Mouse (Mus musculus) liver, embryonic 12.5 days (tissue): ENCODE results near the gene Rbmx. TPM values are rescaled to one million over a fixed set of nuclear protein-coding genes. Genes with fewer than 3 reads are reported as not detected.

Source experiments
- ATAC-seq: fragments of 200-750 bp; cut with Nextera tagmentation; 2 replicates; pipeline ENCODE4 v1.8.0; 2017; ENCODE audit warnings: moderate number of reproducible peaks, mild to moderate bottlenecking, moderate library complexity
- H3K27ac ChIP-seq: fragments of 300-500 bp; sonication (generic); 2 replicates; pipeline ENCODE4 v1.5.1; 2016; ENCODE audit warnings: mild to moderate bottlenecking
- H3K27me3 ChIP-seq: fragments of 300-500 bp; sonication (generic); replicated peaks from 2 replicates; pipeline ENCODE4 v1.6.1; 2016; ENCODE audit warnings: mild to moderate bottlenecking, moderate library complexity
- H3K36me3 ChIP-seq: fragments of 300-500 bp; sonication (generic); 2 replicates; pipeline ENCODE4 v1.6.1; 2016; ENCODE audit warnings: mild to moderate bottlenecking, moderate library complexity
- H3K4me1 ChIP-seq: fragments of 300-500 bp; sonication (generic); 2 replicates; pipeline ENCODE4 v1.6.1; 2016
- H3K4me2 ChIP-seq: fragments of 300-500 bp; sonication (generic); 2 replicates; pipeline ENCODE4 v1.6.1; 2016; ENCODE audit warnings: mild to moderate bottlenecking, moderate library complexity
- H3K4me3 ChIP-seq: fragments of 300-500 bp; sonication (generic); 2 replicates; pipeline ENCODE4 v1.5.1; 2016; ENCODE audit warnings: mild to moderate bottlenecking, moderate library complexity
- H3K9ac ChIP-seq: fragments of 300-500 bp; sonication (generic); 2 replicates; pipeline ENCODE4 v1.6.1; 2016; ENCODE audit warnings: mild to moderate bottlenecking, moderate library complexity
- H3K9me3 ChIP-seq: fragments of 300-500 bp; sonication (generic); replicated peaks from 2 replicates; pipeline ENCODE4 v1.6.1; 2016; ENCODE audit warnings: mild to moderate bottlenecking, moderate library complexity
- WGBS: fragments of 180-500 bp; shearing (Covaris S2); methylation state at CpG from one replicate; pipeline ENCODE4 v1.1.7; 2016; ENCODE audit not compliant: insufficient replicate concordance; 5-methylcytosine and 5-hydroxymethylcytosine counted together
- polyA plus RNA-seq: library from polyadenylated mRNA; unstranded; fragments of >200 nt; fragmentation: Nextera tagmentation; extraction: Ambion mirVana; gene quantifications from 2 replicates; pipeline ENCODE4 v1.2.1, GENCODE M21; 2016

Rbmx gene
- polyA plus RNA-seq, 1 experiment from 2014 or later: 36.4 TPM

- 68% methylated on average over 4 of the region's 4 CpGs for WGBS
- Histone ChIP-seq H3K4me3 (no peak overlapping the region), H3K9ac (no peak overlapping the region), H3K36me3 (peaks cover 19% of the 10 kb centered on the region), H3K27me3 (no peaks in the 10 kb centered on the region), H3K4me2 (peak overlapping the region; percentile 53; the same call in 1 of the 2 replicates), H3K4me1 (peaks cover 39% of the 10 kb centered on the region), H3K9me3 (no peaks in the 10 kb centered on the region), H3K27ac (peak overlapping the region; percentile 88)
- no peak for ATAC-seq
Observed at GRCm38 (mm10) chrX:57372965-57373364, 19.9 kb downstream of the Rbmx start.

GRCm38 (mm10) chrX:57364891-57365569 is 27.8 kb downstream of the Rbmx start:
- Histone ChIP-seq H3K36me3 (no peaks in the 10 kb centered on the region), H3K27ac (peak overlapping the region; percentile 93), H3K4me2 (peak overlapping the region; percentile 42), H3K9ac (no peak overlapping the region), H3K27me3 (no peaks in the 10 kb centered on the region), H3K9me3 (no peaks in the 10 kb centered on the region), H3K4me3 (no peak overlapping the region), H3K4me1 (peaks cover 24% of the 10 kb centered on the region)
- 28% methylated on average over 2 of the region's 2 CpGs for WGBS
- ATAC-seq: peak; percentile 99

- 80% methylated on average over 1 of the region's 1 CpGs for WGBS
- no peak overlapping the region for H3K4me3 ChIP-seq
- H3K4me1 ChIP-seq: peaks cover 11% of the 10 kb centered on the region
- no peaks in the 10 kb centered on the region for H3K9me3 ChIP-seq
- no peaks in the 10 kb centered on the region for H3K36me3 ChIP-seq
- no peaks in the 10 kb centered on the region for H3K27me3 ChIP-seq
- no peak overlapping the region for H3K9ac ChIP-seq
- ATAC-seq: no peak
- no peak overlapping the region for H3K27ac ChIP-seq
- H3K4me2 ChIP-seq: no peak overlapping the region
Observed at GRCm38 (mm10) chrX:57359316-57359715, 33.5 kb downstream of the Rbmx start.

- H3K9me3 ChIP-seq: no peaks in the 10 kb centered on the region
- no peak overlapping the region for H3K27ac ChIP-seq
- H3K4me3 ChIP-seq: no peak overlapping the region
- H3K27me3 ChIP-seq: no peaks in the 10 kb centered on the region
- H3K36me3 ChIP-seq: no peaks in the 10 kb centered on the region
- WGBS: 58% methylated on average over 4 of the region's 4 CpGs
- peak overlapping the region; percentile 25; the same call in 1 of the 2 replicates for H3K4me2 ChIP-seq
- no peak overlapping the region for H3K9ac ChIP-seq
- no peaks in the 10 kb centered on the region for H3K4me1 ChIP-seq
- ATAC-seq: no peak
Observed at GRCm38 (mm10) chrX:57339220-57339619, 53.6 kb downstream of the Rbmx start.

GRCm38 (mm10) chrX:57338371-57339211 is 54.2 kb downstream of the Rbmx start, which contains the start of gene Arhgef6:
Gene Arhgef6, minus strand, starts transcription at chrX:57338729.
- Histone ChIP-seq H3K4me3 (no peak within 1 kb of the TSS), H3K36me3 (no peaks in the 10 kb centered on the region), H3K9me3 (no peaks in the 10 kb centered on the region), H3K27ac (no peak within 1 kb of the TSS), H3K27me3 (no peaks in the 10 kb centered on the region), H3K4me1 (no peaks in the 10 kb centered on the region), H3K4me2 (peak within 1 kb of the TSS; percentile 25), H3K9ac (no peak within 1 kb of the TSS)
- 24% methylated on average over 18 of the region's 18 CpGs for WGBS
- no peak for ATAC-seq

GRCm38 (mm10) chrX:57337582-57337981 is 55.3 kb downstream of the Rbmx start:
- Histone ChIP-seq H3K4me1 (no peaks in the 10 kb centered on the region), H3K4me3 (no peak overlapping the region), H3K27me3 (no peaks in the 10 kb centered on the region), H3K36me3 (no peaks in the 10 kb centered on the region), H3K9me3 (no peaks in the 10 kb centered on the region), H3K4me2 (no peak overlapping the region), H3K27ac (no peak overlapping the region), H3K9ac (no peak overlapping the region)
- no peak for ATAC-seq

GRCm38 (mm10) chrX:57336958-57337357 is 55.9 kb downstream of the Rbmx start:
- no peak for ATAC-seq
- Histone ChIP-seq H3K36me3 (no peaks in the 10 kb centered on the region), H3K4me3 (no peak overlapping the region), H3K27ac (no peak overlapping the region), H3K9ac (no peak overlapping the region), H3K4me1 (no peaks in the 10 kb centered on the region), H3K4me2 (no peak overlapping the region), H3K9me3 (no peaks in the 10 kb centered on the region), H3K27me3 (no peaks in the 10 kb centered on the region)
- 44% methylated on average over 9 of the region's 9 CpGs for WGBS

- no peak overlapping the region for H3K4me3 ChIP-seq
- no peak overlapping the region for H3K27ac ChIP-seq
- H3K4me1 ChIP-seq: no peaks in the 10 kb centered on the region
- no peak overlapping the region for H3K9ac ChIP-seq
- H3K36me3 ChIP-seq: no peaks in the 10 kb centered on the region
- H3K27me3 ChIP-seq: no peaks in the 10 kb centered on the region
- no peak for ATAC-seq
- no peak overlapping the region for H3K4me2 ChIP-seq
- WGBS: 76% methylated on average over 6 of the region's 6 CpGs
- H3K9me3 ChIP-seq: no peaks in the 10 kb centered on the region
Observed at GRCm38 (mm10) chrX:57335313-57335712, 57.5 kb downstream of the Rbmx start.

Other genes starting within 250 kb of the Rbmx start
- not detected in 2 replicates for gene Cd40lg, start 180.9 kb downstream of the Rbmx start, polyA plus RNA-seq
- gene Arhgef6, start 54.3 kb downstream of the Rbmx start, polyA plus RNA-seq: 4.5 and 5.7 TPM in 2 replicates
- gene Gm364, start 16.1 kb upstream of the Rbmx start, polyA plus RNA-seq: not detected in 2 replicates
- not detected in 2 replicates for gene Gpr101, start 110.7 kb upstream of the Rbmx start, polyA plus RNA-seq